Mouse (Mus musculus): Measurements from ENCODE around the gene Gfm2.

Gfm2 gene

GRCm38 (mm10) chr13:97187693-97188092 is 50.0 kb downstream of the Gfm2 start:
- DNase-seq (ENCODE audit: low spot score in 2 of 2), result peak; percentile 45 to 53

GRCm38 (mm10) chr13:97192649-97193048 is 54.9 kb downstream of the Gfm2 start:
- no peak for DNase-seq (ENCODE audit: low spot score in 2 of 2)

- peak; percentile 43 to 79 for DNase-seq (ENCODE audit: low spot score in 2 of 2)
Observed at GRCm38 (mm10) chr13:97193420-97193819, 55.7 kb downstream of the Gfm2 start.

GRCm38 (mm10) chr13:97196186-97196924 is 58.6 kb downstream of the Gfm2 start:
- DNase-seq (ENCODE audit: low spot score in 2 of 2), result no peak

- no peak for DNase-seq (ENCODE audit: low spot score in 2 of 2)
Observed at GRCm38 (mm10) chr13:97196925-97197218, 59.1 kb downstream of the Gfm2 start.

- DNase-seq (ENCODE audit: low spot score in 2 of 2), result peak; percentile 81 to 91
Observed at GRCm38 (mm10) chr13:97197932-97198562, 60.3 kb downstream of the Gfm2 start, which contains the start of gene Hexb. Hexb (minus strand) TSS chr13:97198357.

- DNase-seq (ENCODE audit: low spot score in 2 of 2), result no peak
Observed at GRCm38 (mm10) chr13:97199123-97199522, 61.4 kb downstream of the Gfm2 start.

GRCm38 (mm10) chr13:97201076-97201475 is 63.3 kb downstream of the Gfm2 start:
- DNase-seq (ENCODE audit: low spot score in 2 of 2), result no peak

- DNase-seq (ENCODE audit: low spot score in 2 of 2), result no peak
Observed at GRCm38 (mm10) chr13:97201896-97202295, 64.2 kb downstream of the Gfm2 start.

GRCm38 (mm10) chr13:97205052-97205701 is 67.4 kb downstream of the Gfm2 start:
- DNase-seq (ENCODE audit: low spot score in 2 of 2), result peak; percentile 78 to 89

- DNase-seq (ENCODE audit: low spot score in 2 of 2), result no peak
Observed at GRCm38 (mm10) chr13:97206046-97206445, 68.3 kb downstream of the Gfm2 start.

GRCm38 (mm10) chr13:97207472-97208111 is 69.9 kb downstream of the Gfm2 start:
- DNase-seq (ENCODE audit: low spot score in 2 of 2), result no peak

GRCm38 (mm10) chr13:97208112-97208478 is 70.4 kb downstream of the Gfm2 start:
- no peak for DNase-seq (ENCODE audit: low spot score in 2 of 2)

GRCm38 (mm10) chr13:97208500-97209010 is 70.8 kb downstream of the Gfm2 start:
- no peak for DNase-seq (ENCODE audit: low spot score in 2 of 2)

- DNase-seq (ENCODE audit: low spot score in 2 of 2), result no peak
Observed at GRCm38 (mm10) chr13:97214583-97215268, 77.0 kb downstream of the Gfm2 start.

GRCm38 (mm10) chr13:97215563-97215962 is 77.8 kb downstream of the Gfm2 start:
- no peak for DNase-seq (ENCODE audit: low spot score in 2 of 2)

- no peak for DNase-seq (ENCODE audit: low spot score in 2 of 2)
Observed at GRCm38 (mm10) chr13:97216196-97216595, 78.5 kb downstream of the Gfm2 start.

- DNase-seq (ENCODE audit: low spot score in 2 of 2), result no peak
Observed at GRCm38 (mm10) chr13:97220022-97220421, 82.3 kb downstream of the Gfm2 start.

- no peak for DNase-seq (ENCODE audit: low spot score in 2 of 2)
Observed at GRCm38 (mm10) chr13:97223856-97224255, 86.1 kb downstream of the Gfm2 start.

GRCm38 (mm10) chr13:97224341-97224982 is 86.7 kb downstream of the Gfm2 start:
- no peak for DNase-seq (ENCODE audit: low spot score in 2 of 2)

- DNase-seq (ENCODE audit: low spot score in 2 of 2), result no peak
Observed at GRCm38 (mm10) chr13:97225130-97225529, 87.4 kb downstream of the Gfm2 start.
